In the genomic region with DNA sequence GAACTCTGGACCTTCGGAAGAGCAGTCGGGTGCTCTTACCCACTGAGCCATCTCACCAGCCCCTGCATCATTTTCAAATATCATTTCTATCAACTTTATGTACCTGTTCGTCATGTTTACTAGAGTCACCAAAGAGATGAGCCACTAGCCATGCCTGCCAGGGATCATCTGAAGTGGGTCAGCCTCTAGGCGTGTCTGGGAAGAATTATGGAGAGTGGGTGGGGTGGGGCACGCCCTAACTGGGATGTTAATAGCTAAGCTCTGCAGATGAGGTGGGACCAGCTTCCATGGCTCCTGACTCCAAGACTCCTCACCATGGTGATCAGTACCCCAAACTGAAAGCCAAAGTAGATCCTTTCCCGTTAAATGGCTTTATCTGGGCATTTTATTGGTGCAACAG, we compare ENCODE assay signal across 27 mouse cellular contexts. TPM values are rescaled to one million over a fixed set of nuclear protein-coding genes. Genes with fewer than 3 reads are reported as not detected.
"Had no signal": no experiment of that assay in that cellular context is flagged by ENCODE, and none has a peak within 500 bp of the region (broad histone marks: within the 10 kb centered on the region; RNA-seq: fewer than 3 reads in every experiment).

No protein-coding gene starts in this region.

- H3K9me3 ChIP-seq: heart, embryonic 12.5 days; hindbrain, embryonic 10.5 days; hindbrain, embryonic 12.5 days; intestine, embryonic 15.5 days; limb, embryonic 13.5 days; limb, embryonic 15.5 days; liver, embryonic 12.5 days had no signal

- H3K36me3 ChIP-seq: heart, embryonic 12.5 days; hindbrain, embryonic 10.5 days; hindbrain, embryonic 12.5 days; intestine, embryonic 15.5 days; limb, embryonic 13.5 days; limb, embryonic 15.5 days; liver, embryonic 12.5 days had no signal

- H3K27me3 ChIP-seq: heart, embryonic 12.5 days; hindbrain, embryonic 12.5 days; intestine, embryonic 15.5 days; limb, embryonic 13.5 days; limb, embryonic 15.5 days; liver, embryonic 12.5 days had no signal

- DNase-seq: gastrocnemius, adult 2 months; gastrocnemius, postnatal 10 days; gastrocnemius, postnatal 25 days; heart, adult 18-20 months; heart, postnatal 10 days; heart, postnatal 4 days; kidney, adult 18-20 months; kidney, adult 9 months; kidney, postnatal 10 days; kidney, postnatal 25 days; kidney, postnatal 4 days; layer of hippocampus, adult 9-11 months; layer of hippocampus, postnatal 36 days; left cerebral cortex, postnatal 4 days had no signal

- H3K4me3 ChIP-seq: gastrocnemius, adult 2 months; heart, embryonic 12.5 days; hindbrain, embryonic 10.5 days; hindbrain, embryonic 12.5 days; intestine, embryonic 15.5 days; layer of hippocampus, adult 2 months; limb, embryonic 13.5 days; limb, embryonic 15.5 days; liver, embryonic 12.5 days had no signal

- H3K4me2 ChIP-seq: heart, embryonic 12.5 days; hindbrain, embryonic 12.5 days; hindbrain, embryonic 14.5 days; intestine, embryonic 15.5 days; limb, embryonic 13.5 days; limb, embryonic 15.5 days; liver, embryonic 12.5 days had no signal

- ATAC-seq: hindbrain, embryonic 16.5 days; inflammation-experienced regulatory T-cells, adult 6 months; intestine, embryonic 15.5 days; intestine, postnatal 0 days; liver, embryonic 12.5 days had no signal

- H3K27ac ChIP-seq: gastrocnemius, adult 2 months; hindbrain, embryonic 10.5 days; hindbrain, embryonic 12.5 days; hindbrain, embryonic 14.5 days; intestine, embryonic 15.5 days; layer of hippocampus, adult 2 months; limb, embryonic 13.5 days; limb, embryonic 15.5 days; liver, embryonic 12.5 days; liver, embryonic 14.5 days had no signal

- H3K4me1 ChIP-seq: heart, embryonic 12.5 days; hindbrain, embryonic 10.5 days; hindbrain, embryonic 12.5 days; intestine, embryonic 15.5 days; limb, embryonic 13.5 days; limb, embryonic 15.5 days; liver, embryonic 12.5 days had no signal

- H3K9ac ChIP-seq: heart, embryonic 12.5 days; hindbrain, embryonic 12.5 days; hindbrain, embryonic 14.5 days; intestine, embryonic 15.5 days; limb, embryonic 13.5 days; limb, embryonic 15.5 days; liver, embryonic 12.5 days; liver, embryonic 14.5 days had no signal

RNA-seq across cellular contexts. Expression of a gene that starts 14.2 kb away (rescaled TPM):
- polyA plus RNA-seq: inflammation-experienced regulatory T-cells, adult 6 months had no signal
